In genomic region chr4:47587256-47587655, GRCm38 (mm10) we compare ENCODE assay signal across 11 mouse cellular contexts.
DNase-seq lines count a peak whose midpoint lies in the region; ATAC-seq and TF ChIP-seq lines count a peak whose summit lies in the region.
"Had no signal": no experiment of that assay in that cellular context is flagged by ENCODE, and none has a peak within 500 bp of the region (broad histone marks: within the 10 kb centered on the region; RNA-seq: fewer than 3 reads in every experiment).

No protein-coding gene starts in this region.

- H3K27me3 ChIP-seq in intestine, embryonic 15.5 days (replicated peaks), result no peaks in the 10 kb centered on the region
- H3K27me3 ChIP-seq: hindbrain, embryonic 15.5 days; lung, embryonic 15.5 days; neural tube, embryonic 13.5 days had no signal

- no peaks in the 10 kb centered on the region for H3K4me1 ChIP-seq in intestine, embryonic 15.5 days (replicated peaks)
- H3K4me1 ChIP-seq: hindbrain, embryonic 15.5 days; lung, embryonic 15.5 days; neural tube, embryonic 13.5 days had no signal

- intact Hi-C loops in gastrocnemius, adult 2 months (cut with DNase I), result loop anchor here (10.0 kb wide), 1 partner anchor 538 kb away; the partner anchor contains the start of gene Stx17

- WGBS in intestine, embryonic 15.5 days, result 52% methylated on average over 5 of the region's 5 CpGs

- H3K9ac ChIP-seq in intestine, embryonic 15.5 days, result no peak overlapping the region
- H3K9ac ChIP-seq: hindbrain, embryonic 15.5 days; lung, embryonic 15.5 days; neural tube, embryonic 13.5 days had no signal

- no peaks in the 10 kb centered on the region for H3K9me3 ChIP-seq in intestine, embryonic 15.5 days
- H3K9me3 ChIP-seq: hindbrain, embryonic 15.5 days; lung, embryonic 15.5 days; neural tube, embryonic 13.5 days had no signal

- ATAC-seq in intestine, embryonic 15.5 days, result no peak
- ATAC-seq in activated CD4-positive, CD25-positive, alpha-beta regulatory T cell, adult 4 months, result no peak

- no peak overlapping the region for H3K4me2 ChIP-seq in intestine, embryonic 15.5 days (replicated peaks)
- H3K4me2 ChIP-seq: hindbrain, embryonic 15.5 days; lung, embryonic 15.5 days; neural tube, embryonic 13.5 days had no signal

- TF ChIP-seq CTCF in gastrocnemius, adult 2 months (IDR thresholded peaks at IDR 0.05), result no peak

- H3K36me3 ChIP-seq in intestine, embryonic 15.5 days, result no peaks in the 10 kb centered on the region
- H3K36me3 ChIP-seq: hindbrain, embryonic 15.5 days; lung, embryonic 15.5 days; neural tube, embryonic 13.5 days had no signal

- no peak overlapping the region for H3K4me3 ChIP-seq in gastrocnemius, adult 2 months
- H3K4me3 ChIP-seq in intestine, embryonic 15.5 days (replicated peaks), result no peak overlapping the region
- H3K4me3 ChIP-seq: hindbrain, embryonic 15.5 days; lung, embryonic 15.5 days; neural tube, embryonic 13.5 days had no signal

- peak; percentile 43 for DNase-seq in urinary bladder, postnatal 14 days (ENCODE audit: low spot score)
- no peak for DNase-seq in urinary bladder, postnatal 25 days (ENCODE audit: low spot score)
- DNase-seq in gastrocnemius, adult 2 months, result peak; percentile 78
- DNase-seq in kidney, adult 8-10 months, result peak; percentile 21 to 36
- peak; percentile 14 for DNase-seq in testis, postnatal 14 days (ENCODE audit: low spot score)
- DNase-seq in thymus, postnatal 25 days, result no peak

- peak overlapping the region; percentile 72 for H3K27ac ChIP-seq in gastrocnemius, adult 2 months
- H3K27ac ChIP-seq in intestine, embryonic 15.5 days, result no peak overlapping the region
- H3K27ac ChIP-seq: hindbrain, embryonic 15.5 days; lung, embryonic 15.5 days; neural tube, embryonic 13.5 days had no signal

Comparison
In these comparisons a context has a peak if more than half of its experiments do, and no peak if none do; other contexts are left out.
1. DNase-seq: peak in urinary bladder, postnatal 14 days (single experiment), gastrocnemius, adult 2 months (single experiment), kidney, adult 8-10 months (2 of 2) and testis, postnatal 14 days (single experiment); none in urinary bladder, postnatal 25 days (single experiment) and thymus, postnatal 25 days (single experiment).